Mouse (Mus musculus): ENCODE results near the gene Cetn4. TPM values are rescaled to one million over a fixed set of nuclear protein-coding genes. Genes with fewer than 3 reads are reported as not detected.

The Cetn4 gene
- polyA plus RNA-seq, 1 experiment from 2014 or later: 1.3 TPM

GRCm38 (mm10) chr3:37280221-37280620 lies 32.3 kb downstream of the Cetn4 start:
- no peak for TF ChIP-seq CTCF (IDR thresholded peaks at IDR 0.05; ENCODE audit: low read depth)
- no peak for TF ChIP-seq EP300 (IDR thresholded peaks at IDR 0.05; ENCODE audit: low read depth)
- Histone ChIP-seq H3K36me3 (replicated peaks; ENCODE audit: insufficient read depth, low read length) (no peaks in the 10 kb centered on the region), H3K4me3 (ENCODE audit: low read depth, low read length) (no peak overlapping the region), H3K27ac (ENCODE audit: low read depth) (no peak overlapping the region), H3K4me2 (ENCODE audit: low read depth, low read length) (no peak overlapping the region), H3K4me1 (ENCODE audit: insufficient read depth) (no peaks in the 10 kb centered on the region; the same call in 1 of the 2 replicates), H3K9ac (replicated peaks) (no peak overlapping the region), H3K9me3 (ENCODE audit: low read length) (no peaks in the 10 kb centered on the region), H3K27me3 (ENCODE audit: insufficient read depth, low read length) (no peaks in the 10 kb centered on the region)
- WGBS (ENCODE audit: insufficient replicate concordance): 58% methylated on average over 1 of the region's 1 CpGs
- DNase-seq (no peak), ATAC-seq (no peak)

- WGBS (ENCODE audit: insufficient replicate concordance): 40% methylated on average over 6 of the region's 6 CpGs
- DNase-seq (no peak), ATAC-seq (peak; percentile 66)
- H3K9ac ChIP-seq (replicated peaks): no peak overlapping the region
- peak; percentile 89 for TF ChIP-seq EP300 (IDR thresholded peaks at IDR 0.05; ENCODE audit: low read depth)
- no peak for TF ChIP-seq CTCF (IDR thresholded peaks at IDR 0.05; ENCODE audit: low read depth)
- H3K4me1 ChIP-seq (ENCODE audit: insufficient read depth): no peaks in the 10 kb centered on the region
- no peak overlapping the region for H3K4me2 ChIP-seq (ENCODE audit: low read depth, low read length)
- H3K27ac ChIP-seq (ENCODE audit: low read depth): no peak overlapping the region
- H3K27me3 ChIP-seq (ENCODE audit: insufficient read depth, low read length): no peaks in the 10 kb centered on the region
- H3K36me3 ChIP-seq (replicated peaks; ENCODE audit: insufficient read depth, low read length): no peaks in the 10 kb centered on the region
- no peak overlapping the region for H3K4me3 ChIP-seq (ENCODE audit: low read depth, low read length)
- no peaks in the 10 kb centered on the region for H3K9me3 ChIP-seq (ENCODE audit: low read length)
Observed at GRCm38 (mm10) chr3:37274661-37275060, 37.8 kb downstream of the Cetn4 start.

- Histone ChIP-seq H3K9me3 (ENCODE audit: low read length) (no peaks in the 10 kb centered on the region), H3K4me2 (ENCODE audit: low read depth, low read length) (no peak overlapping the region), H3K36me3 (replicated peaks; ENCODE audit: insufficient read depth, low read length) (no peaks in the 10 kb centered on the region), H3K9ac (replicated peaks) (no peak overlapping the region), H3K27ac (ENCODE audit: low read depth) (no peak overlapping the region), H3K4me3 (ENCODE audit: low read depth, low read length) (no peak overlapping the region), H3K27me3 (ENCODE audit: insufficient read depth, low read length) (no peaks in the 10 kb centered on the region), H3K4me1 (ENCODE audit: insufficient read depth) (no peaks in the 10 kb centered on the region)
- TF ChIP-seq EP300 (IDR thresholded peaks at IDR 0.05; ENCODE audit: low read depth) (no peak), CTCF (IDR thresholded peaks at IDR 0.05; ENCODE audit: low read depth) (no peak)
- no peak for DNase-seq
- 52% methylated on average over 7 of the region's 7 CpGs for WGBS (ENCODE audit: insufficient replicate concordance)
- ATAC-seq: no peak
Observed at GRCm38 (mm10) chr3:37273092-37273491, 39.4 kb downstream of the Cetn4 start.

GRCm38 (mm10) chr3:37271209-37271608 lies 41.3 kb downstream of the Cetn4 start:
- peak; percentile 44 for DNase-seq
- Histone ChIP-seq H3K27me3 (ENCODE audit: insufficient read depth, low read length) (no peaks in the 10 kb centered on the region), H3K9me3 (ENCODE audit: low read length) (no peaks in the 10 kb centered on the region), H3K4me3 (ENCODE audit: low read depth, low read length) (no peak overlapping the region), H3K9ac (replicated peaks) (no peak overlapping the region), H3K36me3 (replicated peaks; ENCODE audit: insufficient read depth, low read length) (no peaks in the 10 kb centered on the region), H3K27ac (ENCODE audit: low read depth) (no peak overlapping the region), H3K4me2 (ENCODE audit: low read depth, low read length) (no peak overlapping the region), H3K4me1 (ENCODE audit: insufficient read depth) (no peaks in the 10 kb centered on the region)
- TF ChIP-seq CTCF (IDR thresholded peaks at IDR 0.05; ENCODE audit: low read depth) (peak; percentile 86), EP300 (IDR thresholded peaks at IDR 0.05; ENCODE audit: low read depth) (no peak)
- no peak for ATAC-seq
- WGBS (ENCODE audit: insufficient replicate concordance): 4% methylated on average over 1 of the region's 1 CpGs

GRCm38 (mm10) chr3:37269926-37270325 lies 42.6 kb downstream of the Cetn4 start:
- TF ChIP-seq EP300 (IDR thresholded peaks at IDR 0.05; ENCODE audit: low read depth) (no peak), CTCF (IDR thresholded peaks at IDR 0.05; ENCODE audit: low read depth) (no peak)
- no peaks in the 10 kb centered on the region for H3K9me3 ChIP-seq (ENCODE audit: low read length)
- no peaks in the 10 kb centered on the region for H3K4me1 ChIP-seq (ENCODE audit: insufficient read depth)
- no peaks in the 10 kb centered on the region for H3K27me3 ChIP-seq (ENCODE audit: insufficient read depth, low read length)
- H3K27ac ChIP-seq (ENCODE audit: low read depth): no peak overlapping the region
- no peaks in the 10 kb centered on the region for H3K36me3 ChIP-seq (replicated peaks; ENCODE audit: insufficient read depth, low read length)
- no peak overlapping the region for H3K4me3 ChIP-seq (ENCODE audit: low read depth, low read length)
- no peak for DNase-seq
- ATAC-seq: no peak
- no peak overlapping the region for H3K4me2 ChIP-seq (ENCODE audit: low read depth, low read length)
- WGBS (ENCODE audit: insufficient replicate concordance): 57% methylated on average over 4 of the region's 4 CpGs
- H3K9ac ChIP-seq (replicated peaks): no peak overlapping the region

GRCm38 (mm10) chr3:37268338-37268737 lies 44.2 kb downstream of the Cetn4 start:
- no peak overlapping the region for H3K9ac ChIP-seq (replicated peaks)
- H3K4me3 ChIP-seq (ENCODE audit: low read depth, low read length): no peak overlapping the region
- H3K4me2 ChIP-seq (ENCODE audit: low read depth, low read length): no peak overlapping the region
- H3K27ac ChIP-seq (ENCODE audit: low read depth): no peak overlapping the region
- DNase-seq (no peak), ATAC-seq (no peak)
- H3K27me3 ChIP-seq (ENCODE audit: insufficient read depth, low read length): no peaks in the 10 kb centered on the region
- WGBS (ENCODE audit: insufficient replicate concordance): 82% methylated on average over 11 of the region's 11 CpGs
- H3K9me3 ChIP-seq (ENCODE audit: low read length): no peaks in the 10 kb centered on the region
- no peak for TF ChIP-seq EP300 (IDR thresholded peaks at IDR 0.05; ENCODE audit: low read depth)
- no peak for TF ChIP-seq CTCF (IDR thresholded peaks at IDR 0.05; ENCODE audit: low read depth)
- no peaks in the 10 kb centered on the region for H3K4me1 ChIP-seq (ENCODE audit: insufficient read depth)
- H3K36me3 ChIP-seq (replicated peaks; ENCODE audit: insufficient read depth, low read length): no peaks in the 10 kb centered on the region
